Mouse (Mus musculus) mammary gland, adult 2 months (tissue): ENCODE results near the gene Lman2. TPM values are rescaled to one million over a fixed set of nuclear protein-coding genes. Genes with fewer than 3 reads are reported as not detected.

Experiments used
- polyA plus RNA-seq: library from polyadenylated mRNA; depleted of rRNA; stranded (reverse); fragments of >200 nt; gene quantifications from 2 replicates; pipeline ENCODE4 v1.2.3, GENCODE M21; 2012; ENCODE audit warnings: low replicate concordance; rRNA removed

Gene Lman2
- 114 and 147 TPM in 2 replicates for polyA plus RNA-seq

GRCm38 (mm10) chr13:55362453-55363060 is at the start of gene Lman2:
Lman2 (minus strand) TSS chr13:55362783.

GRCm38 (mm10) chr13:55398088-55398487 is 35.5 kb upstream of the Lman2 start, which contains the start of gene Slc34a1:
Slc34a1 (plus strand) TSS chr13:55398187.

GRCm38 (mm10) chr13:55369531-55370114 is 7.0 kb upstream of the Lman2 start, which contains the start of gene Rgs14:
Rgs14 (plus strand) TSS chr13:55369732.

GRCm38 (mm10) chr13:55329683-55330566 is 32.7 kb downstream of the Lman2 start, which contains the start of gene Mxd3:
Mxd3 (minus strand) TSS chr13:55329823.

GRCm38 (mm10) chr13:55321434-55322129 is 41.0 kb downstream of the Lman2 start, which contains the start of gene Rab24:
Rab24 (minus strand) TSS chr13:55321946.

GRCm38 (mm10) chr13:55319931-55320533 is 42.6 kb downstream of the Lman2 start, which contains the start of gene Prelid1:
Prelid1 (plus strand) TSS chr13:55320500.

Other genes with a start within 250 kb of the Lman2 start
- gene Gm17617, start 229.2 kb downstream of the Lman2 start, polyA plus RNA-seq, result not detected in 2 replicates
- 0.84 and 2.9 TPM in 2 replicates for gene Fgfr4, start 210.1 kb downstream of the Lman2 start, polyA plus RNA-seq
- gene Nsd1, start 153.0 kb downstream of the Lman2 start, polyA plus RNA-seq, result 19.0 and 27.2 TPM in 2 replicates
- 248 and 369 TPM in 2 replicates for gene Prelid1, start 42.3 kb downstream of the Lman2 start, polyA plus RNA-seq
- gene Rab24, start 40.8 kb downstream of the Lman2 start, polyA plus RNA-seq, result 65.1 and 67.8 TPM in 2 replicates
- gene Mxd3, start 33.0 kb downstream of the Lman2 start, polyA plus RNA-seq, result 2.5 and 5.3 TPM in 2 replicates
- gene Rgs14, start 6.9 kb upstream of the Lman2 start, polyA plus RNA-seq, result 17.6 and 42.7 TPM in 2 replicates
- 0.47 and 0.53 TPM in 2 replicates for gene Slc34a1, start 35.4 kb upstream of the Lman2 start, polyA plus RNA-seq
- gene Pfn3, start 52.4 kb upstream of the Lman2 start, polyA plus RNA-seq, result not detected in 2 replicates
- gene F12, start 64.0 kb upstream of the Lman2 start, polyA plus RNA-seq, result 0.16 and 3.2 TPM in 2 replicates
- 93.6 and 123 TPM in 2 replicates for gene Grk6, start 82.3 kb upstream of the Lman2 start, polyA plus RNA-seq
- gene Prr7, start 101.5 kb upstream of the Lman2 start, polyA plus RNA-seq, result 5.0 and 42.2 TPM in 2 replicates
- gene Dbn1, start 125.3 kb upstream of the Lman2 start, polyA plus RNA-seq, result 54.6 and 75.0 TPM in 2 replicates
- gene Pdlim7, start 150.9 kb upstream of the Lman2 start, polyA plus RNA-seq, result 89.3 and 232 TPM in 2 replicates
- 39.2 and 137 TPM in 2 replicates for gene Dok3, start 166.5 kb upstream of the Lman2 start, polyA plus RNA-seq
- 50.1 and 68.2 TPM in 2 replicates for gene Ddx41, start 173.9 kb upstream of the Lman2 start, polyA plus RNA-seq
- 111 and 142 TPM in 2 replicates for gene Fam193b, start 208.3 kb upstream of the Lman2 start, polyA plus RNA-seq
- gene Tmed9, start 210.9 kb upstream of the Lman2 start, polyA plus RNA-seq, result 48.5 and 54.2 TPM in 2 replicates
- gene B4galt7, start 237.1 kb upstream of the Lman2 start, polyA plus RNA-seq, result 22.1 and 27.1 TPM in 2 replicates